Mouse (Mus musculus) heart, adult 2 months (tissue): ENCODE data around the gene Gm38100.

Source experiments
- CTCF ChIP-seq: fragments of 200-600 bp; IDR thresholded peaks from 2 replicates; pipeline ENCODE4 v1.8.1; 2022; ENCODE audit warnings: antibody characterized with exemption, mild to moderate bottlenecking, moderate library complexity
- POLR2A ChIP-seq: fragments of 200-500 bp; IDR thresholded peaks from 2 replicates; pipeline ENCODE4 v1.6.1; 2011; ENCODE audit warnings: mild to moderate bottlenecking, low read depth, low read length, control low read depth; ENCODE audit not compliant: insufficient read depth

DNA sequence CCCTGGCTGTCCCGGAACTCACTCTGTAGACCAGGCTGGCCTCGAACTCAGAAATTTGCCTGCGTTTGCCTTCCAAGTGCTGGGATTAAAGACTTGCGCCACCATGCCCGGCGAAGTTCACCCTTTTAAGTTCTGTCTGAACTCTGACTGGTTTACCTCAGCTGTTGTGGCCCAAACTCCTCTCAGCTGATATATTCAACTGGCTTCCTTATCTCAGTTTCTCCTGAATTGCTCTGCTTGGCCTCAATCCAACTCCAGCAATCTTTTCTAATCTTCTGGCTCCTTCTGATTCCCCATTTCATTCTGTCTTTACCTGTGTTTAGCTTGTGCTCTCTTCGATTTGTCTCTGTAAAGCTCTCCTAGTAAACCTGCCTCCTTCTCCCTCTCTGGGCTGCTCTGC, 23.0 kb downstream of the Gm38100 start:
- TF ChIP-seq CTCF: no peak
- no peak for TF ChIP-seq POLR2A
